Mouse (Mus musculus): Measurements from ENCODE around the gene Nufip2. TPM values are rescaled to one million over a fixed set of nuclear protein-coding genes. Genes with fewer than 3 reads are reported as not detected.
"Not testable (repeated sequence)": the region's sequence is repeated elsewhere in the genome, so short reads cannot be mapped to it uniquely, and the experiment has no call there.

The Nufip2 gene
- polyA plus RNA-seq (2016; fragmentation: Nextera tagmentation; extraction: Ambion mirVana), result 2.7 and 3.2 TPM in 2 replicates

- ATAC-seq, result peak; percentile 96
- peaks cover 19% of the 10 kb centered on the region for H3K36me3 ChIP-seq
- H3K4me2 ChIP-seq, result peak within 1 kb of the TSS; percentile 78
- H3K9ac ChIP-seq, result peak within 1 kb of the TSS; percentile 96
- H3K4me1 ChIP-seq, result peaks cover 20% of the 10 kb centered on the region
- under 1% methylated on average over 38 of the region's 38 CpGs for WGBS (ENCODE audit: insufficient replicate concordance)
- H3K27ac ChIP-seq, result peak within 1 kb of the TSS; percentile 91
- no peaks in the 10 kb centered on the region for H3K9me3 ChIP-seq (replicated peaks)
- peak within 1 kb of the TSS; percentile 92 for H3K4me3 ChIP-seq
- no peaks in the 10 kb centered on the region for H3K27me3 ChIP-seq (replicated peaks)
These were observed at the start of gene Nufip2 for GRCm38 (mm10) chr11:77685383-77686265. Gene Nufip2 (plus strand): TSS chr11:77686155.

- Histone ChIP-seq H3K9ac (no peak overlapping the region), H3K4me3 (no peak overlapping the region), H3K9me3 (replicated peaks) (no peaks in the 10 kb centered on the region), H3K4me1 (no peaks in the 10 kb centered on the region), H3K36me3 (no peaks in the 10 kb centered on the region), H3K27ac (no peak overlapping the region), H3K27me3 (replicated peaks) (peaks cover 6% of the 10 kb centered on the region; the same call in 1 of the 2 replicates), H3K4me2 (no peak overlapping the region)
- 67% methylated on average over 9 of the region's 9 CpGs for WGBS (ENCODE audit: insufficient replicate concordance)
- ATAC-seq, result no peak
These were observed 44.6 kb upstream of the Nufip2 start for GRCm38 (mm10) chr11:77641390-77641789.

- H3K27ac ChIP-seq, result no peak overlapping the region
- H3K9me3 ChIP-seq (replicated peaks), result no peaks in the 10 kb centered on the region
- 54% methylated on average over 4 of the region's 4 CpGs for WGBS (ENCODE audit: insufficient replicate concordance)
- H3K4me1 ChIP-seq, result no peaks in the 10 kb centered on the region
- no peak overlapping the region for H3K9ac ChIP-seq
- H3K4me3 ChIP-seq, result no peak overlapping the region
- no peak overlapping the region for H3K4me2 ChIP-seq
- H3K27me3 ChIP-seq (replicated peaks), result peaks cover 5% of the 10 kb centered on the region; the same call in 1 of the 2 replicates
- ATAC-seq, result no peak
- H3K36me3 ChIP-seq, result no peaks in the 10 kb centered on the region
These were observed 40.5 kb upstream of the Nufip2 start for GRCm38 (mm10) chr11:77645481-77645880.

- Histone ChIP-seq H3K36me3 (no peaks in the 10 kb centered on the region), H3K4me1 (no peaks in the 10 kb centered on the region), H3K4me3 (no peak overlapping the region), H3K27ac (no peak overlapping the region), H3K27me3 (replicated peaks) (no peaks in the 10 kb centered on the region; the same call in 1 of the 2 replicates), H3K4me2 (no peak overlapping the region), H3K9me3 (replicated peaks) (no peaks in the 10 kb centered on the region), H3K9ac (no peak overlapping the region)
- WGBS (ENCODE audit: insufficient replicate concordance), result 68% methylated on average over 7 of the region's 7 CpGs
- ATAC-seq, result no peak
These were observed 37.1 kb upstream of the Nufip2 start for GRCm38 (mm10) chr11:77648878-77649277.

- Histone ChIP-seq H3K36me3 (no peaks in the 10 kb centered on the region), H3K27ac (no peak overlapping the region), H3K9ac (no peak overlapping the region), H3K4me3 (no peak overlapping the region), H3K4me2 (no peak overlapping the region), H3K27me3 (replicated peaks) (no peaks in the 10 kb centered on the region), H3K4me1 (no peaks in the 10 kb centered on the region), H3K9me3 (replicated peaks) (no peaks in the 10 kb centered on the region)
- WGBS (ENCODE audit: insufficient replicate concordance), result 47% methylated on average over 6 of the region's 6 CpGs
- ATAC-seq, result no peak
These were observed 33.5 kb upstream of the Nufip2 start for GRCm38 (mm10) chr11:77652484-77652883.

- not testable (repeated sequence) for H3K9me3 ChIP-seq (replicated peaks); H3K36me3 ChIP-seq; H3K27me3 ChIP-seq (replicated peaks); H3K9ac ChIP-seq; H3K4me3 ChIP-seq; ATAC-seq; H3K27ac ChIP-seq; H3K4me1 ChIP-seq; H3K4me2 ChIP-seq
- WGBS (ENCODE audit: insufficient replicate concordance), result 86% methylated on average over 4 of the region's 4 CpGs
These were observed 32.4 kb upstream of the Nufip2 start for GRCm38 (mm10) chr11:77653406-77654190.

- H3K36me3 ChIP-seq, result no peaks in the 10 kb centered on the region
- H3K9me3 ChIP-seq (replicated peaks), result no peaks in the 10 kb centered on the region
- H3K27me3 ChIP-seq (replicated peaks), result 0 out of 2 replicates have a peak, but pooled peaks cover 2% of the 10 kb centered on the region
- H3K4me2 ChIP-seq, result no peak overlapping the region
- WGBS (ENCODE audit: insufficient replicate concordance), result 53% methylated on average over 4 of the region's 4 CpGs
- no peak overlapping the region for H3K9ac ChIP-seq
- ATAC-seq, result no peak
- H3K27ac ChIP-seq, result no peak overlapping the region
- no peaks in the 10 kb centered on the region for H3K4me1 ChIP-seq
- H3K4me3 ChIP-seq, result no peak overlapping the region
These were observed 26.0 kb upstream of the Nufip2 start for GRCm38 (mm10) chr11:77659986-77660385.

GRCm38 (mm10) chr11:77663639-77664038, 22.3 kb upstream of the Nufip2 start:
- Histone ChIP-seq H3K9ac (no peak overlapping the region), H3K9me3 (replicated peaks) (0 out of 2 replicates have a peak, but pooled peaks cover 7% of the 10 kb centered on the region), H3K27me3 (replicated peaks) (0 out of 2 replicates have a peak, but pooled peaks cover 1% of the 10 kb centered on the region), H3K4me1 (no peaks in the 10 kb centered on the region), H3K27ac (no peak overlapping the region), H3K4me3 (no peak overlapping the region), H3K36me3 (no peaks in the 10 kb centered on the region), H3K4me2 (no peak overlapping the region)
- ATAC-seq, result no peak
- 83% methylated on average over 6 of the region's 6 CpGs for WGBS (ENCODE audit: insufficient replicate concordance)

GRCm38 (mm10) chr11:77664046-77664445, 21.9 kb upstream of the Nufip2 start:
- Histone ChIP-seq H3K27me3 (replicated peaks) (no peaks in the 10 kb centered on the region), H3K36me3 (no peaks in the 10 kb centered on the region), H3K4me3 (no peak overlapping the region), H3K9ac (no peak overlapping the region), H3K27ac (no peak overlapping the region), H3K9me3 (replicated peaks) (0 out of 2 replicates have a peak, but pooled peaks cover 7% of the 10 kb centered on the region), H3K4me1 (no peaks in the 10 kb centered on the region), H3K4me2 (no peak overlapping the region)
- WGBS (ENCODE audit: insufficient replicate concordance), result 70% methylated on average over 8 of the region's 8 CpGs
- no peak for ATAC-seq

GRCm38 (mm10) chr11:77665384-77665783, 20.6 kb upstream of the Nufip2 start:
- WGBS (ENCODE audit: insufficient replicate concordance), result 62% methylated on average over 5 of the region's 5 CpGs
- H3K4me3 ChIP-seq; H3K27me3 ChIP-seq (replicated peaks); H3K27ac ChIP-seq; H3K4me2 ChIP-seq; H3K9me3 ChIP-seq (replicated peaks); ATAC-seq; H3K36me3 ChIP-seq; H3K9ac ChIP-seq; H3K4me1 ChIP-seq: not testable (repeated sequence)

GRCm38 (mm10) chr11:77666766-77667165, 19.2 kb upstream of the Nufip2 start:
- not testable (repeated sequence) for H3K4me1 ChIP-seq; H3K27ac ChIP-seq; H3K4me2 ChIP-seq; H3K9ac ChIP-seq; H3K27me3 ChIP-seq (replicated peaks); H3K9me3 ChIP-seq (replicated peaks); H3K4me3 ChIP-seq; ATAC-seq; H3K36me3 ChIP-seq
- WGBS (ENCODE audit: insufficient replicate concordance), result 63% methylated on average over 8 of the region's 8 CpGs

GRCm38 (mm10) chr11:77672746-77673145, 13.2 kb upstream of the Nufip2 start:
- WGBS (ENCODE audit: insufficient replicate concordance), result 84% methylated on average over 2 of the region's 2 CpGs

More at GRCm38 (mm10) chr11:77672746-77673145, 13.2 kb upstream of the Nufip2 start:
- Histone ChIP-seq H3K9me3 (replicated peaks) (0 out of 2 replicates have a peak, but pooled peaks cover 9% of the 10 kb centered on the region), H3K27ac (no peak overlapping the region), H3K36me3 (no peaks in the 10 kb centered on the region), H3K4me3 (no peak overlapping the region), H3K9ac (no peak overlapping the region), H3K4me1 (no peaks in the 10 kb centered on the region), H3K27me3 (replicated peaks) (no peaks in the 10 kb centered on the region), H3K4me2 (no peak overlapping the region)
- ATAC-seq, result no peak
